Mouse (Mus musculus): ENCODE results near the gene Fgf10.

Gene Fgf10

DNA sequence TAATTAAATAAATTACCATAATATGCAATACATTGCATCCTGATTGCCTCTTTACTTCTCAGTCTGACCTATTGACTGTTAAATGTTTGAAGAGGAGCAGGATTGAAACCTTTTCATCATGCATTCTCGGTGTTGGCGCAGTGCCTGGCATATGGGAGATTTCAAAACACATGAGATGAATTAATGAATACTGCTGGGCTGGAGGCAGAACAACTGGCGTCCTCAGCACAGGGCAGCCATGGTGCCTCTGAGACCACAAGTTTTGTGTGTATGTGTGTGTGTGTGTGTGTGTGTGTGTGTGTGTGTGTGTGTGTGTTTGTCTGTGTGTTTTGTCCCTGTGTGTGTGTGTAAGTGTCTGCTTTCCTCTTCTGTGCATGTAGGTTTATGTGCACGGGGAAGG is 165.5 kb downstream of the Fgf10 start:
- DNase-seq (ENCODE audit: low read depth, low spot score), result no peak
